Mouse (Mus musculus) frontal cortex, postnatal 36 days (tissue): Measurements from ENCODE around the gene Spsb2.

Source experiments
- DNase-seq, 2 experiments: peaks; one replicate each; pipeline ENCODE4 v3.0.0; 2022; ENCODE audit warnings: low spot score in 2 of 2

Spsb2 gene

DNA sequence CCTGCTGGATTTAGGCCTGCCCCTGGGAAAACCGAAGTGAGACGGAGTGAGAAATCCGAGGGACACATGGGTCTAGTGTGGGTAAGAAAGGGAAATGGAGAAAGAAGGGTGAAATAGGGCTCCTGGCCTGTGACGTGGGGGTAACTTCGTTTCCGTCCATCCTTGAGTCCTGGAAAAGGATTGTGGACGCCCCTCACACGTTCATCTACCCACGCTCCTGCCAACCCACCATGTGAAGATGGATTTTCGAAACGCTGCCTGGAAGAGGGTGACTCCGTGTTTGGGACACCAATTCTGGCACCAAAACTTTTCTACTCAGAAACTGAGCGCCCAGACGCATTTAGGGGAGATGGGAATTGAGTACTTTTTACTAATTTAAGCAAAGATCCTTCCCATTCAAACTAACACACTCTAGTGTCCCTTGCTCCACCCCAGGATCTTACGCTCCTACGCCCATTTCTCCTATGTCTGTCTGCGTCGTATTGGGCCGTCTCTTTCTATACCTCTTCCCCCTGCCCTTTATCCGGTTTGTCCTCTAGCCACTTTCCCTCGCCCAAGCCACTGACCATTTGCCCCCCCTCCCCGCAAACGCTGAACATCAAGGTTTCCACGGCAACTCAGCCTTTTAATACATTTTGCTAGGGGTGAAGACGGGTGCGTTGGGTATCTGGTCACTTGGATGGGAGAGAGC is 49.5 kb downstream of the Spsb2 start:
- DNase-seq = peak; percentile 30 to 38

DNA sequence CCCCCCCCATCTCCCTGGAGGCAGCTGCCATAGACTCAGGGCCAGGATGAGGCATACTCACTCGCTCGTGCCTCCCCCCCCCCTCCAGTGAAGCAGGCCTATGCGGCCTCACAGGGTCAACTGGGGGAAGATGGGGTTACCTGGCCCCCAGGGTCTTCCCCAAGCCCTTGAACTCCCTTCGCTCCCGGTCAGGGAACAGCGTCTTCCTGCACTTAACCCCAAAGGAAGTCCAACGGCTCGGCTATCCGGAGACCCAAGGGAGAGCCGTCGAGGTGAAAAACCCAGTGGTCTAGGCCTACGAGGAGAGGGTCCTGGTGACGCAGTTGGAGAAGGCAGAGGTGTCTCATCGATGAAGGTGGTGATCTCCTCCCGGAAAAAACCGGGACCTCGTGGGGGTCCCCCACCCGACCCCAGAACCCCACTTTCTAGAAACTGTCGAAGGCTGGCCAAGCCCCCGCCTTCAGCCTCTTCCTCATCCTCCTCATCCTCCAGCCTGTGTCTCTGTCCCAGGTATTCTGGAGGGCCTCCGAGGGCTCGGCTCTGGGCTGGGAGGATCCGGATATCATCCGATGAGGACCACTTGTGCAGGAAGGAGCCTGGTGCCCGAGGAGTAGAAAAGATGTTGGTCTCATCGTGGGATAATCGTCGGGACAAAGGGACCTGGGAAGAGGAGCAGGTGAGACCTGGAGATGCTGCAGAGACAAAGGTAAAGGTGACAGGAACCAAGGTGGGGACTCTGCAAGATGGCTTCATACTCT is 50.3 kb downstream of the Spsb2 start:
- no peak for DNase-seq

DNA sequence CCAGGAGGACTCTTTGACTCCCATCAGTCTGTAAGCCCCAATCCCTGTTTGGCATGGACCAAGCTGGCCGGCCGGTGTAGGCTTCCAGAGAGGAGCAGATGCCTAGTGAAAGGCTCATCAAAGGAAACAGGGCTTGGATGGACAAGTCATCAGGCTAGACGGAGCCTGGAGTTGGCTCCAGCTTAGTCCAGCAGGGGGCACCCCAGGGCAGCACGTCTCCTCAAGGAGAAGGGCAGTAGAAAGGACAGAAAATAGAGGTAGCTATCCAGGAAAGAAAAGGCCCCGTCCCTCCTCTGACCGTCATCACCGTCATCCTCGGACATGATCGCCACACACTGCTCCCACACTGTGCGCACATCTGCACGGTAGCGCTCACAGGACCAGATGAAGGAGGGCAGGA is 51.3 kb downstream of the Spsb2 start:
- DNase-seq = peak; percentile 90 to 92
